Mouse (Mus musculus): ENCODE data around the gene Mllt1. TPM values are rescaled to one million over a fixed set of nuclear protein-coding genes. Genes with fewer than 3 reads are reported as not detected.

The Mllt1 gene
- polyA plus RNA-seq (2017; shearing (Covaris generic)), result 10 to 100 TPM; 31.3 to 45.7 TPM

GRCm38 (mm10) chr17:56935363-56936131, at the start of gene Mllt1:
TSS of gene Mllt1 (minus strand) at chr17:56935415.

DNA sequence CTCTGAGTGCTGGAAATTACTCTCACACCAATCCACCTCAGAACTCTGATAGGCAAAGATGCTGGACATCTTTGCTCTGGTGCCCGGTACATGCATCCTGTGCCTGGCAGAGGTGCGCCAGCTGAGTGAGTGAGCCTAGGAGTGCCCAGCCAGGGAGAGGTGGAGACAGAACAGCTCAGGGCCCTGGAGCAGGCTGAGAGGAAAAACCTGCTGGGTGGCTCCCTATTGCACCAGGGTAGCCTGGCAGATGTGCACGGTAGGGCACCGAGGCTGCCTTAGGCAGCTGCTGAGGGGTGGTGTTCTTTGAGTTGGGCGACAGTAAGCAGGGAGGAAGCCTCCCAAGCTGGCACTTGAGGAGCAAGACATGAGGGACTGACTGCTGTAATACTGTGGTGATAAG, 46.8 kb upstream of the Mllt1 start, which contains the start of gene Acer1:
Gene Acer1, minus strand, starts transcription at position 114 of the 400 bp plus-strand sequence.

GRCm38 (mm10) chr17:56874936-56875651, 60.1 kb downstream of the Mllt1 start, which contains the start of gene 1700061G19Rik:
TSS of gene 1700061G19Rik (plus strand) at chr17:56875477.

GRCm38 (mm10) chr17:56874237-56874636, 61.0 kb downstream of the Mllt1 start, which contains the start of gene Acsbg2:
TSS of gene Acsbg2 (minus strand) at chr17:56874447.

Other genes starting within 250 kb of the Mllt1 start
- 100 to 1,000 TPM; 284 to 322 TPM for gene Ndufa11, start 217.6 kb downstream of the Mllt1 start, polyA plus RNA-seq (2017; shearing (Covaris generic))
- gene Vmac, start 217.4 kb downstream of the Mllt1 start, polyA plus RNA-seq (2017; shearing (Covaris generic)), result 10 to 100 TPM; 11.9 to 18.9 TPM
- gene Nrtn, start 177.9 kb downstream of the Mllt1 start, polyA plus RNA-seq (2017; shearing (Covaris generic)), result not detected
- gene Dus3l, start 170.7 kb downstream of the Mllt1 start, polyA plus RNA-seq (2017; shearing (Covaris generic)), result 10 to 100 TPM; 37.5 to 47.0 TPM
- 1 to 10 TPM in 1 of 2 experiments, under 1 TPM in 1; 0.69 to 1.7 TPM for gene Prr22, start 165.2 kb downstream of the Mllt1 start, polyA plus RNA-seq (2017; shearing (Covaris generic))
- 1 to 10 TPM in 1 of 2 experiments, under 1 TPM in 1; 0.95 to 1.7 TPM for gene Rfx2, start 104.4 kb downstream of the Mllt1 start, polyA plus RNA-seq (2017; shearing (Covaris generic))
- gene Acsbg2, start 61.0 kb downstream of the Mllt1 start, polyA plus RNA-seq (2017; shearing (Covaris generic)), result not detected
- gene 1700061G19Rik, start 59.9 kb downstream of the Mllt1 start, polyA plus RNA-seq (2017; shearing (Covaris generic)), result under 1 TPM; 0.10 to 0.27 TPM
- gene Acer1, start 46.7 kb upstream of the Mllt1 start, polyA plus RNA-seq (2017; shearing (Covaris generic)), result not detected
- 10 to 100 TPM; 46.4 to 81.8 TPM for gene Clpp, start 54.9 kb upstream of the Mllt1 start, polyA plus RNA-seq (2017; shearing (Covaris generic))
- gene Alkbh7, start 61.9 kb upstream of the Mllt1 start, polyA plus RNA-seq (2017; shearing (Covaris generic)), result 10 to 100 TPM; 25.2 to 32.7 TPM
- not detected for gene Pspn, start 64.6 kb upstream of the Mllt1 start, polyA plus RNA-seq (2017; shearing (Covaris generic))
- gene Gtf2f1, start 75.9 kb upstream of the Mllt1 start, polyA plus RNA-seq (2017; shearing (Covaris generic)), result 10 to 100 TPM; 78.7 to 81.9 TPM
- under 1 TPM in 1 of 2 experiments, not detected in 1; 0.25 TPM for gene Gm17949, start 76.1 kb upstream of the Mllt1 start, polyA plus RNA-seq (2017; shearing (Covaris generic))
- gene Khsrp, start 96.1 kb upstream of the Mllt1 start, polyA plus RNA-seq (2017; shearing (Covaris generic)), result 10 to 100 TPM; 38.5 to 45.9 TPM
- gene Slc25a41, start 106.2 kb upstream of the Mllt1 start, polyA plus RNA-seq (2017; shearing (Covaris generic)), result under 1 TPM in 1 of 2 experiments, not detected in 1; 0.33 TPM
- 1 to 10 TPM in 1 of 2 experiments, under 1 TPM in 1; 0.81 to 2.7 TPM for gene Crb3, start 123.7 kb upstream of the Mllt1 start, polyA plus RNA-seq (2017; shearing (Covaris generic))
- 10 to 100 TPM in 1 of 2 experiments, 1 to 10 TPM in 1; 4.3 to 12.1 TPM for gene Slc25a23, start 124.4 kb upstream of the Mllt1 start, polyA plus RNA-seq (2017; shearing (Covaris generic))
- 100 to 1,000 TPM; 278 to 303 TPM for gene Dennd1c, start 143.1 kb upstream of the Mllt1 start, polyA plus RNA-seq (2017; shearing (Covaris generic))
- gene Tubb4a, start 152.4 kb upstream of the Mllt1 start, polyA plus RNA-seq (2017; shearing (Covaris generic)), result 1 to 10 TPM; 1.8 to 2.4 TPM
- gene Tnfsf9, start 169.9 kb upstream of the Mllt1 start, polyA plus RNA-seq (2017; shearing (Covaris generic)), result 10 to 100 TPM in 1 of 2 experiments, 1 to 10 TPM in 1; 8.9 to 10.4 TPM
- gene Cd70, start 214.4 kb upstream of the Mllt1 start, polyA plus RNA-seq (2017; shearing (Covaris generic)), result 1 to 10 TPM; 1.4 TPM

Data from activated CD4-positive, CD25-positive, alpha-beta regulatory T cell (primary cell).